Mouse (Mus musculus) hindbrain, embryonic 11.5 days (tissue): ENCODE data around the gene Uspl1. TPM values are rescaled to one million over a fixed set of nuclear protein-coding genes. Genes with fewer than 3 reads are reported as not detected.

Experiments
- ATAC-seq: fragments of 200-750 bp; cut with Nextera tagmentation; 2 replicates; pipeline ENCODE4 v1.8.0; 2017; ENCODE audit warnings: mild to moderate bottlenecking, moderate TSS enrichment, moderate library complexity; ENCODE audit not compliant: low FRiP score
- DNase-seq: peaks from one replicate; pipeline ENCODE4 v3.0.0-alpha.2; 2015; ENCODE audit warnings: low spot score
- H3K27ac ChIP-seq: fragments of 300-500 bp; sonication (generic); 2 replicates; pipeline ENCODE4 v1.5.1; 2014; ENCODE audit warnings: mild to moderate bottlenecking, low read depth, low read length
- H3K27me3 ChIP-seq: fragments of 300-500 bp; sonication (generic); 2 replicates; pipeline ENCODE4 v1.6.1; 2014; ENCODE audit warnings: mild to moderate bottlenecking, low read length, moderate library complexity, mixed read lengths; ENCODE audit not compliant: control insufficient read depth, insufficient read depth
- H3K36me3 ChIP-seq: fragments of 300-500 bp; sonication (generic); 2 replicates; pipeline ENCODE4 v1.6.1; 2014; ENCODE audit warnings: mild to moderate bottlenecking, low read length, moderate library complexity, mixed read lengths; ENCODE audit not compliant: control insufficient read depth, insufficient read depth
- H3K4me1 ChIP-seq: fragments of 300-500 bp; sonication (generic); replicated peaks from 2 replicates; pipeline ENCODE4 v1.6.1; 2014; ENCODE audit warnings: low read length, mixed read lengths; ENCODE audit not compliant: control insufficient read depth, insufficient read depth
- H3K4me2 ChIP-seq: fragments of 300-500 bp; sonication (generic); replicated peaks from 2 replicates; pipeline ENCODE4 v1.6.1; 2014; ENCODE audit warnings: mild to moderate bottlenecking, low read depth, low read length
- H3K4me3 ChIP-seq: fragments of 300-500 bp; sonication (generic); 2 replicates; pipeline ENCODE4 v1.5.1; 2014; ENCODE audit warnings: low read depth, low read length
- H3K9ac ChIP-seq: fragments of 300-500 bp; sonication (generic); 2 replicates; pipeline ENCODE4 v1.6.1; 2014; ENCODE audit warnings: low read depth, low read length
- H3K9me3 ChIP-seq: fragments of 300-500 bp; sonication (generic); 2 replicates; pipeline ENCODE4 v1.6.1; 2016; ENCODE audit warnings: low read length; ENCODE audit not compliant: control insufficient read depth
- WGBS: fragments of 180-500 bp; shearing (Covaris S2); extraction: QIAGEN DNeasy Blood & Tissue Kit; methylation state at CpG from one replicate; pipeline ENCODE4 v1.1.7; 2014; 5-methylcytosine and 5-hydroxymethylcytosine counted together
- polyA plus RNA-seq: library from polyadenylated mRNA; unstranded; fragments of >200 nt; fragmentation: Nextera tagmentation; extraction: Ambion mirVana; gene quantifications from 2 replicates; pipeline ENCODE4 v1.2.1, GENCODE M21; 2014

Gene Uspl1
- polyA plus RNA-seq, 1 experiment from 2014 or later: 73.7 TPM

DNA sequence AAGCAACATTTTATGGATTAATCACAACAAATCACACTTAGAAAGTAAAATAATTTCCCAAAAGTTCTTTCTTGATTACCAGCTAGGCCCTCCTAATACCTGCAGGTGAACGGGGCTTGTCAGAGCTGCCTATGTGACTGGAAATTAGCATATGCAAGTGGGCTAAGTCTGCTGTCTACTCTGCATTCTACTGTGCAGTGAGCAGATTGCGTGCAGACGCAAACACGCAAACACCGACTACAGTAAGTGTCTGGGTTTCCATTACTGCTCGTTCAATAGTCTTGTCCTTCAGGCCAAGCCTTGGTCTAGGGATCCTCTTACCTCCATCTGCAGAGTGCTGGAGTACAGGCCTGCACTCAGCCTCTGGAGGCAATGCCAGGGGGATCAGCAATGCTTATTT is 8.4 kb upstream of the Uspl1 start:
- 94% methylated on average over 6 of the region's 6 CpGs for WGBS
- H3K4me3 ChIP-seq: no peak overlapping the region
- H3K9me3 ChIP-seq: no peaks in the 10 kb centered on the region
- H3K27me3 ChIP-seq: no peaks in the 10 kb centered on the region
- no peaks in the 10 kb centered on the region for H3K4me1 ChIP-seq
- H3K4me2 ChIP-seq: no peak overlapping the region
- H3K36me3 ChIP-seq: no peaks in the 10 kb centered on the region
- no peak overlapping the region for H3K27ac ChIP-seq
- ATAC-seq (no peak), DNase-seq (no peak)
- H3K9ac ChIP-seq: no peak overlapping the region

DNA sequence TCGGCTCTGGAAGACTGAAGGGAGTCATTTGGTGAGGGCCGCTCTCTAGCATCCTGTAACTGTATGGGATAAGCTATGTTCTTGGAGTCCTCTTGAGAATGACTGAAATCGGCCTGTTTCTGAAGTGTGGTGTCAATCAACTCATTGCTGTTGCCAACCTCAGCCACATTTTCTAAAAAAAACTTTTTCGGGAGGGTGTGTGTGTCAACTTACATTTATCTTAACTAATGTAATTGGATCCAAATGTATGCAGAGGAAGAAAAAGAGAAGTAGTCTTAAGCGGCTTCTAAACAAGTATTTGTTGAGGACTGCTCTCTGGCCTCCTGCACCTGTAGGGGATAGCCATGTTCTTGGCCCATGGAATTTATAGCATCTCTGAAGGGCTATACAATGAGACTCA is 6.1 kb upstream of the Uspl1 start:
- Histone ChIP-seq H3K9ac (no peak overlapping the region), H3K27ac (no peak overlapping the region), H3K27me3 (no peaks in the 10 kb centered on the region), H3K4me1 (no peaks in the 10 kb centered on the region), H3K9me3 (no peaks in the 10 kb centered on the region), H3K4me3 (no peak overlapping the region), H3K4me2 (no peak overlapping the region), H3K36me3 (no peaks in the 10 kb centered on the region)
- DNase-seq (no peak), ATAC-seq (no peak)
- 92% methylated on average over 5 of the region's 5 CpGs for WGBS

DNA sequence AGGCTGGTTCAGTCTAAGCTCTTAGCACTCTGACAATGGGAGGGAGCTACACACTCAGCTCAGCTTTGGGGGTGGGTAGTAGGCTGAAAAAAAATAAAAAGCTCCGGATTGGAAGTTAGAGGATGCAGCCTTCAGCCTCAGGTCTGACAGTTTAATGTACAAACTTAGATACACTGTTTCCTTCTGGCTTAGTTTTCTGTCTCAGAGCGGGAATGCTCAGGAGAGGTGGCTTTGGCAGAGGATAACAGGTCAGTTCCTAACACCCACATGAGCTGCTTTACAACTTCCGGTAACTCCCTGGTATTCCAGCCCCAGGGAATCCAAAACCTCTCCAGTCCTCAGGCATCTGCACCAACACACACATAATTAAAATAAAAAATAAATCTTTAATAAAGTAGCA is 4.3 kb upstream of the Uspl1 start:
- Histone ChIP-seq H3K27ac (no peak overlapping the region), H3K27me3 (no peaks in the 10 kb centered on the region), H3K4me3 (no peak overlapping the region), H3K36me3 (no peaks in the 10 kb centered on the region), H3K4me1 (no peaks in the 10 kb centered on the region), H3K9ac (no peak overlapping the region), H3K9me3 (no peaks in the 10 kb centered on the region), H3K4me2 (no peak overlapping the region)
- no peak for ATAC-seq
- WGBS: 92% methylated on average over 3 of the region's 3 CpGs
- DNase-seq: no peak

DNA sequence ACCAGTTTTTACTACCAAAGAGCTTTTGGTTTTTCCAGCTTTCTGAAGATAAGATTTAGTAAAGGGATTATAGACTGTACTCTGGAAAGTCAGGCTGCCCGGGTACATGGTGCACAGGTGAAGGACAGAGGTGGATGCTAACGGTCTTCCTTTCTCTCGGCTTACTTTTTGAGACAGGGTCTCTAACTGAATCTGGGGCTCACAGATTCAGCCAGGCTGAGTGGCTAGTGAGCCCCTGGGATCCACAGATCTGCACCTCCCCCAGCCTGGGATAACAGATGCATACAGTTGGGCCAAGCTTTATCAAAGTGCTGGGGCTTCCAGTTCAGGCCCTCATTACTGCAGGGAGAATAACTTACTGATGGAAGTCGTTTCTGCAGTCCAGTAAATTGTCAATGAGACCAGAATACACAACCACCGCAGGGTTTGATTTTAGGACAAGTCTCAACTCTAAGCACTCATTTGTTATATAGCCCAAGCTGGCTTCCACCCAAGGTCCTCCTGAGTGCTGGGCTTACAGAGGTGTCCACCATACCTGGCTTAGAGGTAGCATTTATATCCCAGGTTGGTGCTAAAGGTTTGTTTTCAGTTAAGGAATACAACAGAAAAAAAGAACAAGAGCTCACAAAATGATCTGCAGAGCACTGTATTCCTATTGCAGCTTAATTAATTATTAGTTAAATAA is 1.8 kb upstream of the Uspl1 start:
- Histone ChIP-seq H3K4me1 (0 out of 2 replicates have a peak, but pooled peaks cover 5% of the 10 kb centered on the region), H3K27ac (no peak overlapping the region), H3K4me2 (no peak overlapping the region), H3K27me3 (no peaks in the 10 kb centered on the region), H3K9me3 (no peaks in the 10 kb centered on the region), H3K36me3 (no peaks in the 10 kb centered on the region), H3K4me3 (no peak overlapping the region), H3K9ac (no peak overlapping the region)
- WGBS: 85% methylated on average over 5 of the region's 5 CpGs
- DNase-seq (no peak), ATAC-seq (no peak)

DNA sequence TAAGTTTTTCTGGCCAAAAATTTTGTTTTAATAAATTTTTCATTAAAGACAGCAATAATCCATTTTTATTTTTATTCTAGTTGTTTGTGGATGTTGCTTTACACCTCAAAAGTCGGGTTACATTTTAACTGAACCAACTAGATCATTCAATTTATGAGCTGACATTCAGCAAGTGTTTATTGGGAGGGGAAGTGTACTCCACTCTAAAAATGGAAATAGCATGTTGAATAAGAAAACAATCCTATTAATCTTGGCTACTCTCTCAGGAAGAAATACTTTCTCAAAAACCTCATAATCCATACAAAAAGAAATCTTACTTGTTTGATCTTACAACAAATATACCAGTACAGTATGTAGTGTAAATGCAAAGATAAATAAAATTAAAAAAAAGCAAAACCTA is 1.0 kb upstream of the Uspl1 start:
- Histone ChIP-seq H3K4me3 (peak overlapping the region; percentile 57), H3K27me3 (no peaks in the 10 kb centered on the region), H3K9me3 (no peaks in the 10 kb centered on the region), H3K9ac (no peak overlapping the region), H3K4me2 (peak overlapping the region; percentile 54), H3K4me1 (0 out of 2 replicates have a peak, but pooled peaks cover 5% of the 10 kb centered on the region), H3K36me3 (no peaks in the 10 kb centered on the region), H3K27ac (peak overlapping the region; percentile 92)
- no peak for ATAC-seq
- WGBS: 55% methylated on average over 1 of the region's 1 CpGs
- no peak for DNase-seq

DNA sequence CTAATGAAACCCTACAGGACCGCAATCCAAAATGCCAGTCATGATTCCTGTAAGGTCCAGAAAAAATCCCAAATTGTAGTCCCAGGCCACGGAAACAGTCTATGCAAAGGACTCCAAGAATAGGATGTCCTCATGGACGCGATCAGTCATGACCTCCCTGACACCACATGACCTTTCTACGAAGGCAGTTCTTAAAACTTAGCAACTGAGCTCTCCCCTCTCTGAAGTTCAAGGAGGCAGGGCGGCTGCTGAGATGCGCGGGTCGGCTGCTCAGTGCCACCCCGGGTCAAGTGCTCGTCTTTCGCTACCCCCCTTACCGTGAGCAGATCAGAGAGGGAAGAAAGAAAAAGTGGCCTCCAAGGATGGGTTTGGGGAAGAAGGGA is 438 bp upstream of the Uspl1 start:
- Histone ChIP-seq H3K4me3 (peak overlapping the region; percentile 57), H3K4me2 (peak overlapping the region; percentile 54), H3K36me3 (no peaks in the 10 kb centered on the region), H3K27me3 (no peaks in the 10 kb centered on the region), H3K4me1 (0 out of 2 replicates have a peak, but pooled peaks cover 5% of the 10 kb centered on the region), H3K9me3 (no peaks in the 10 kb centered on the region), H3K27ac (peak overlapping the region; percentile 92), H3K9ac (peak overlapping the region; percentile 86)
- DNase-seq (no peak), ATAC-seq (no peak)
- under 1% methylated on average over 13 of the region's 13 CpGs for WGBS

DNA sequence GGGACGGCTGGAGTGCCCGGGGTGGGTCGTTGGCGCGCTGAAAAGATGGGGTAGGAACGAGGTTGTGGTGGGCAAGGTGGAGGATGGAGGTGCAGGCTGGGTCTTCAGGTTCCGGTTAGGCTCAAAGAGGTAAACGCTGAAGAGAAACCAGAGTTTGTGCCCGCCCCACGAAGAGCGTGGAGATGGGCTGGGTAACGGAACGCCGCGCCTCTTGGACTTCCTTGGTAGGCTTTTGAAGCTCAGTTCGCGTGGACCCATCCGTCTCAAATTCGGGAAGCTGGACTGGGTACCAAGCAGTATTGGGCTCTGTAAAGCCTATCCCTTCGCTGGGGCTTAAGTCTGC is 665 bp downstream of the Uspl1 start:
- under 1% methylated on average over 20 of the region's 20 CpGs for WGBS
- DNase-seq (no peak), ATAC-seq (no peak)
- Histone ChIP-seq H3K27me3 (no peaks in the 10 kb centered on the region), H3K4me2 (peak overlapping the region; percentile 74), H3K9ac (peak overlapping the region; percentile 83), H3K36me3 (0 out of 2 replicates have a peak, but pooled peaks cover 6% of the 10 kb centered on the region), H3K27ac (peak overlapping the region; percentile 70), H3K4me1 (0 out of 2 replicates have a peak, but pooled peaks cover 5% of the 10 kb centered on the region), H3K9me3 (no peaks in the 10 kb centered on the region), H3K4me3 (peak overlapping the region; percentile 72)

DNA sequence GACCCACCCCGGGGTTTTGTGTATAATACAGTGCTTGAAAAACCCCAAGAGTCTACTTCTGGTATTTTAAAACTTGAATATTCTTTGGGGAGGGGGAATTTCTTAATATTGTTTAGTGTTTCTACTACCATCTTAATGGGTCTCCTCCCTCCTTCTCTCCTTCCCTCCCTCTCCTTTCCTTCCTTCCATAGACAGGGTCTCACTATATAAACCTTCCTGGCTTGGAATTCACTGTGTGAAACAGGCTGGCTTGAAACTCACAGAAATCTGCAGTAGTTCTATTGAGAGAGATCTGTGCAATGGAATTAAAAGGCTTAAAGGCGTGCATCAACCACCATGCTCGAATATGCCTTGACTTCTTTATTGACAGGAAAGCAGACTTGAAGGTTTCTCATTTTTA is 1.7 kb downstream of the Uspl1 start:
- DNase-seq: no peak
- no peak for ATAC-seq
- H3K9me3 ChIP-seq: no peaks in the 10 kb centered on the region
- no peak overlapping the region for H3K27ac ChIP-seq
- WGBS: 84% methylated on average over 3 of the region's 3 CpGs
- 0 out of 2 replicates have a peak, but pooled peaks cover 5% of the 10 kb centered on the region for H3K4me1 ChIP-seq
- H3K9ac ChIP-seq: no peak overlapping the region
- 0 out of 2 replicates have a peak, but pooled peaks cover 6% of the 10 kb centered on the region for H3K36me3 ChIP-seq
- no peaks in the 10 kb centered on the region for H3K27me3 ChIP-seq
- H3K4me3 ChIP-seq: peak overlapping the region; percentile 72
- peak overlapping the region; percentile 74; the same call in 1 of the 2 replicates for H3K4me2 ChIP-seq

DNA sequence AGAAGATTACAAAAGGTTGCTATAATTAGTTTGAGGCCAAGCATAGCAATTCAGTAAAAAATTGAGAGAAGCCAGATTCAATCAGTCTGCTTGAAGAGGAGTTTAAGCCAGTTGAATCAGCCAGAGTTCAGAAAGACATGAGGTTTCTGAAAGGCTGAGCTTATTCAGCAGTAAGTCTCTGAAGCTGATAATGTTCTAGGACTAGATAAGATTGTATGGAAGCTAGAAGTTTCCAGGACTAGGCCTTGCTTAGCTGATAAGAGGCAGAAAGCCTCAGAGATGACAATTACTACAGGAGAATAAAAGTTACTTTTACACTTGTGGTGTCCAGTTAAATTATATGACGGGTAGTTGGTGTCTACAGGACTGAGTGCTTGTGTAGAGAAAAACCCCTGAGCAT is 6.0 kb downstream of the Uspl1 start:
- H3K4me2 ChIP-seq: no peak overlapping the region
- 0 out of 2 replicates have a peak, but pooled peaks cover 5% of the 10 kb centered on the region for H3K4me1 ChIP-seq
- H3K4me3 ChIP-seq: no peak overlapping the region
- H3K27me3 ChIP-seq: no peaks in the 10 kb centered on the region
- no peak overlapping the region for H3K27ac ChIP-seq
- 91% methylated on average over 1 of the region's 1 CpGs for WGBS
- no peaks in the 10 kb centered on the region for H3K9me3 ChIP-seq
- no peak overlapping the region for H3K9ac ChIP-seq
- 0 out of 2 replicates have a peak, but pooled peaks cover 6% of the 10 kb centered on the region for H3K36me3 ChIP-seq
- DNase-seq (no peak), ATAC-seq (no peak)
